Comparison of ENCODE assay signal across 8 mouse cellular contexts in genomic region chr10:80674161-80674711, GRCm38 (mm10). TPM values are rescaled to one million over a fixed set of nuclear protein-coding genes. Genes with fewer than 3 reads are reported as not detected.
DNase-seq lines count a peak whose midpoint lies in the region; ATAC-seq and TF ChIP-seq lines count a peak whose summit lies in the region.

No protein-coding gene starts in this region.

- no peaks in the 10 kb centered on the region for H3K27me3 ChIP-seq in heart, embryonic 14.5 days (ENCODE audit: control insufficient read depth, insufficient read depth, low read length)
- no peaks in the 10 kb centered on the region for H3K27me3 ChIP-seq in kidney, postnatal 0 days (ENCODE audit: insufficient read depth, low read length)

- peak overlapping the region; percentile 98 for H3K9ac ChIP-seq in heart, embryonic 14.5 days (ENCODE audit: low read length)
- peak overlapping the region; percentile 98 for H3K9ac ChIP-seq in kidney, postnatal 0 days (ENCODE audit: low read depth, low read length)

- H3K27ac ChIP-seq in heart, embryonic 14.5 days (replicated peaks in 1 of 2; ENCODE audit: control insufficient read depth in 1 of 2, insufficient read depth in 1 of 2, low read depth in 2 of 2, low read length in 2 of 2): 0 out of 4 replicates have a peak overlapping the region, but pooled peaks of 1 of the 2 experiments have one; percentile 98
- H3K27ac ChIP-seq in kidney, postnatal 0 days: peak overlapping the region; percentile 39

- H3K4me3 ChIP-seq in heart, embryonic 14.5 days (ENCODE audit: control insufficient read depth in 1 of 2, insufficient read depth in 1 of 2, low read depth in 1 of 2, low read length in 2 of 2): peak overlapping the region; percentile 73 to 100
- peak overlapping the region; percentile 98 for H3K4me3 ChIP-seq in kidney, postnatal 0 days (replicated peaks; ENCODE audit: low read depth, low read length)

- peak overlapping the region; percentile 92 for H3K4me2 ChIP-seq in heart, embryonic 14.5 days (ENCODE audit: low read length)
- peak overlapping the region; percentile 90 for H3K4me2 ChIP-seq in kidney, postnatal 0 days (ENCODE audit: low read length)

- 51% methylated on average over 5 of the region's 5 CpGs for WGBS in heart, embryonic 14.5 days
- WGBS in kidney, postnatal 0 days: 30% methylated on average over 5 of the region's 5 CpGs

- peak; percentile 52 for DNase-seq in cerebellum, adult 11 months
- DNase-seq in cerebellum, postnatal 4 days (ENCODE audit: low spot score in 2 of 2): no peak
- DNase-seq in cerebellum, postnatal 14 days: peak; percentile 53 to 54
- no peak for DNase-seq in kidney, postnatal 0 days (ENCODE audit: low spot score)
- DNase-seq in lung, postnatal 25 days (ENCODE audit: low spot score): peak; percentile 85
- DNase-seq in right cerebral cortex, postnatal 4 days: no peak
- no peak for DNase-seq in c-Kit-positive CD71-positive TER-119-positive erythroid progenitor cells, embryonic 14.5 days (ENCODE audit: low spot score)

- H3K9me3 ChIP-seq in heart, embryonic 14.5 days (ENCODE audit: control insufficient read depth, low read length): no peaks in the 10 kb centered on the region
- no peaks in the 10 kb centered on the region for H3K9me3 ChIP-seq in kidney, postnatal 0 days (replicated peaks; ENCODE audit: low read length)

- TF ChIP-seq CTCF in kidney, postnatal 0 days (IDR thresholded peaks at IDR 0.05; ENCODE audit: low read depth): no peak

- ATAC-seq in heart, embryonic 14.5 days (ENCODE audit: insufficient number of reproducible peaks, insufficient read depth, low FRiP score, low read depth): no peak
- ATAC-seq in kidney, postnatal 0 days (replicated peaks; ENCODE audit: low FRiP score, low read depth): no peak

- peaks cover 45% of the 10 kb centered on the region for H3K36me3 ChIP-seq in heart, embryonic 14.5 days (ENCODE audit: control insufficient read depth, insufficient read depth, low read length)
- H3K36me3 ChIP-seq in kidney, postnatal 0 days (ENCODE audit: insufficient read depth, low read length): peaks cover 35% of the 10 kb centered on the region

- peaks cover 36 to 67% of the 10 kb centered on the region in 2 experiments for H3K4me1 ChIP-seq in heart, embryonic 14.5 days (ENCODE audit: control insufficient read depth in 2 of 2, insufficient read depth in 2 of 2, low read length in 2 of 2)
- peaks cover 54% of the 10 kb centered on the region for H3K4me1 ChIP-seq in kidney, postnatal 0 days (replicated peaks; ENCODE audit: insufficient read depth, low read length)

RNA-seq across cellular contexts. Expression of gene Mknk2, which starts 3.7 kb away (rescaled TPM):
- 69.5 and 82.7 TPM in 2 replicates for polyA plus RNA-seq in heart, embryonic 14.5 days (2014; fragmentation: Nextera tagmentation; extraction: Ambion mirVana)
- polyA plus RNA-seq in kidney, postnatal 0 days (2015; fragmentation: Nextera tagmentation; extraction: Ambion mirVana): 75.8 and 85.5 TPM in 2 replicates

RNA-seq across cellular contexts. Expression of gene Btbd2, which starts 17.4 kb away (rescaled TPM):
- 49.4 and 53.8 TPM in 2 replicates for polyA plus RNA-seq in heart, embryonic 14.5 days (2014; fragmentation: Nextera tagmentation; extraction: Ambion mirVana)
- polyA plus RNA-seq in kidney, postnatal 0 days (2015; fragmentation: Nextera tagmentation; extraction: Ambion mirVana): 62.7 and 64.5 TPM in 2 replicates

RNA-seq across cellular contexts. Expression of gene Mob3a, which starts 27.5 kb away (rescaled TPM):
- 19.1 and 22.3 TPM in 2 replicates for polyA plus RNA-seq in heart, embryonic 14.5 days (2014; fragmentation: Nextera tagmentation; extraction: Ambion mirVana)
- polyA plus RNA-seq in kidney, postnatal 0 days (2015; fragmentation: Nextera tagmentation; extraction: Ambion mirVana): 22.3 and 26.7 TPM in 2 replicates

RNA-seq across cellular contexts. Expression of gene Izumo4, which starts 27.7 kb away (rescaled TPM):
- 3.5 and 7.0 TPM in 2 replicates for polyA plus RNA-seq in heart, embryonic 14.5 days (2014; fragmentation: Nextera tagmentation; extraction: Ambion mirVana)
- polyA plus RNA-seq in kidney, postnatal 0 days (2015; fragmentation: Nextera tagmentation; extraction: Ambion mirVana): 22.4 and 24.5 TPM in 2 replicates

RNA-seq across cellular contexts. Expression of gene Csnk1g2, which starts 51.6 kb away (rescaled TPM):
- 64.8 and 65.0 TPM in 2 replicates for polyA plus RNA-seq in heart, embryonic 14.5 days (2014; fragmentation: Nextera tagmentation; extraction: Ambion mirVana)
- 137 and 139 TPM in 2 replicates for polyA plus RNA-seq in kidney, postnatal 0 days (2015; fragmentation: Nextera tagmentation; extraction: Ambion mirVana)

Comparison
In these comparisons a context has a peak if more than half of its experiments do, and no peak if none do; other contexts are left out.
1. DNase-seq: peak in cerebellum, adult 11 months (single experiment), cerebellum, postnatal 14 days (2 of 2) and lung, postnatal 25 days (single experiment); none in cerebellum, postnatal 4 days (0 of 2), kidney, postnatal 0 days (single experiment), right cerebral cortex, postnatal 4 days (single experiment) and c-Kit-positive CD71-positive TER-119-positive erythroid progenitor cells, embryonic 14.5 days (single experiment).